Mouse (Mus musculus): ENCODE data around the gene Tmbim1.

DNA sequence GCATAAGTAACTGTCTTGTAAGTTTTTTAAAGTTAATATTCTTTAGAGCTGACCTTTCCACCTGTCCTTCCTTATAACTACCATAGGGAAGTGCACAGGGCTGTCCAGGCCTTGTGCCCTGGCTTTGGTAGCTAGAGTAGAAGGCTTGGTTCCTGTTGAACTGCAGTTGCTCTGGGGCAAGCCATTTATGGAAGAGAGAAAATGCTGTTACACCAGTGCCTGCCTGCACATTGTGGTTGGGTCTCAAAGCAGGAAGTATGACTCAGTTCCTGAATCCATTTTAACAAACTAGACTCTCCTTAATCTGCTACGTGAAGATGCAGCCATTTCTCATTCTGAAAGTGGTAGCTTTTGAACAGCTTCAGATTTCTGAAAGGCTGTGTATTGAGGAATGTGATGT lies 56.6 kb downstream of the Tmbim1 start:
- no peak for TF ChIP-seq CTCF (IDR thresholded peaks at IDR 0.05; ENCODE audit: extremely low read depth, insufficient read depth, low read length)
- no peak for TF ChIP-seq POLR2A (IDR thresholded peaks at IDR 0.05; ENCODE audit: extremely low read depth, insufficient read depth, low read length)
